Mouse (Mus musculus): ENCODE measurements at regions not wholly inside any gene's neighbourhood (a gene's known extent, or its start where the extent isn't known, plus 50 kb on each side); places are given as distances from the start of the nearest gene placed in this dataset.

DNA sequence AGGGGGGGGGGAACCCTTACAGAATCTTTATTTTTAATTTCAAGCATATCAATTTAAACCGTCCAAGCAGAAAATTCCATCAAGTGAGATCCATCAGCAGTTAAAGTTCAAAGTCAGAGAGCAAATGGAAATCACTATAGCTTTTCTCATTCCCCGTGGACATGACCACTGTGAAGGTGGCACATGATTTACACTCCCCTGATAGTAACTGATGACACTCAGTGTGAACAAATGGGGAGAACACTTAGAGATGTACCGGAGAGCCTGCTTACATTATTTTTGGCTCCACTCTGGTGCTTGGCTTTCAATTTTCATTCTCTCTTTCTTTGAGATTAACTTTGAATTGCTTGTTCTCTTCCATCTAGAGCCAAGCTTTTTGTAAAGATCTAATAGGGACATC is 140.0 kb downstream of the Gm11146 start:
- intact Hi-C loops (cut with DNase I) = no loop called here
- no peak for DNase-seq

DNA sequence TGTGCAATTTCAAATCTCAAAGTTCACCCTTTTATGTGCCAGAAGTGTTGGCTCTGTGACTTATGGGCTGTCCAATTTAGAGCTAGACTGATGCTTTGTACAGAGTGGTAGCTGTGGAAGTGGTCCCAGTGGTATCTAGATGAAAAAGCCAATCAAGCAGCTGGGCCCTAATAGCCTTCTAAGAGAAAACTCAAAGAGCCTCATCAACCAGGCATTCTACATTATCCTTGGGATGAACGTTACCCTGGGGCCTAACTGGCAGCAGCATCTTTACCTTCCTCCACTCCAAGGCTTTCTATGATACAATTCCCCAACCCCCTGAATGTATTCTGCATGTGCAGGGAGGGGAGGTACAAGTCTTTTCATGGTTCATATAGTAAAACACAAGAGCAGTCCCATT is 140.4 kb downstream of the Gm11146 start:
- intact Hi-C loops (cut with DNase I) = no loop called here
- no peak for DNase-seq

DNA sequence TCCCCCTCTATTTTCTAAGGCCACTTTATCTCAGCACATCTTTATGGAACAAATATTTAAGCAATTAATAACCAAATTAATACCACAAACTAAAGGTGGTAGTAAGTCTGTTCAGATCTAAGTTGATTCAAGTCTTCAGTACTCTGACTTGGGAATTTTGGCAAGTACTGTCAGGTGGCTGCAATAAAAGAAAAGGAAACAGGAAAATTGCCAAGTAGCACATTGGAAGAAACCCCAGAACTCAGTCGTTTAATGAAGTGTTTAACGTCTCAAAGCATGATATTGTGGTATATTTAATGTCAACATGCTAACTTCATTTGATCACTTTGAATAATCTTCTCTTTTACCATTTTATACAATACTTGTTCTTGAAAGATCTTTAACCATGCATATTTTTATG is 142.2 kb downstream of the Gm11146 start:
- intact Hi-C loops (cut with DNase I) = no loop called here
- no peak for DNase-seq

DNA sequence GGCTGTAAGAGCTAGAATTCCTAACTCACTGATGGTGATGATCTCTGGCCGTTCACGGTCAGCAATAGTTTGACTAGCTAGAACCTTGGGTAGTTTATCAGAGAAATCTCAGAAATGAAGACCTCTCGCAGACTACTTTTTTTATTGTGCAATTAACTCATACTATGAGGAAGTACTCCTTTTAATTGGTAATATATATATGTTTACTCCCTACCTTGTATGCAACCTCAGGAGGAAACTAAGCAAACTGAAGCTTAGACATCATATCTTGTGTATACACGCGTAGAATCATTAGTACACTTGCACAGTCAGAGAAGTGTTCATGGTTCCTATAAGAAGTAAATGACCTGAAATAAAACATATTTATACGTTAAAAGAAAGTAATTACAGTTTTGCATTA is 157.2 kb downstream of the Gm11146 start:
- DNase-seq = no peak
- intact Hi-C loops (cut with DNase I) = loop anchor here (2.0 to 5.0 kb wide), 5 partner anchors 117 to 713 kb away; no protein-coding TSS in a partner anchor

DNA sequence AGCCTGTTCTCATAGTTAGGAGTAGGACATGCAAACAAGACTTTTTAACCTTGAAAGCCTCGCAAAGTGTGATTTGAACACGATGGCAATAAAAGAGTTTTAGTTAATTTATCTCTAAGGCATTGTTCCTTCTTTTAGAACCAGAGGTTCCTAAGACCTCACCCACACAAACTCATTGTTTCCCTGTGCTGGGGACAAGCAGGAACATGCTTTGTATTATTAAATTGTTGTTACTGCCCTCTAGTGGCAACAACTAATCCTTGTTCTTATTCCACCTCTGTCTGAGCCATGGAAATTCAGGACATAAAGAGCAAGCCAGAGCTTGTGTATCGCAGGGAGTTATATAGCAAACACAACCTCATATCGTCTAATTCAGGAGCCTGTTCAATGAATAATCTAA is 157.9 kb downstream of the Gm11146 start:
- DNase-seq = peak; percentile 4 to 30
- intact Hi-C loops (cut with DNase I) = loop anchor here (2.0 to 5.0 kb wide), 5 partner anchors 117 to 713 kb away; no protein-coding TSS in a partner anchor

DNA sequence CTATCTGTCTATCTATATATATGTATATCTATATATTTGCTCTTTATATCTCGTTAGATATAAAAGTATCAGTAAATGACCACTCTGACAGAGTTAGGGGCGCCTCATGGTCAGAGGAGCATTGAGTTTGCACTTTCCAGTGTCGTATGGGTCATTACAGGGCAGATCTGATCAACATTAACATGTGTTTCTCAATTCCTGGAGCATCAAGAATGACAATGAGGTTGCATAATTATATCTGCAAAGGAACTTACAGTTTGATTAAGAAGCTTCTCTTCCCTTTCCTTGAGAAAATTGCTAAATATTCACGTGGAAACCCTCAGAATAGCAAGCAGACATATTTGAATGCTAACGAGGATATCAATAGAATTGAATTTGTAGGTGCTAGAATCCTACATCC is 158.6 kb downstream of the Gm11146 start:
- intact Hi-C loops (cut with DNase I) = loop anchor here (5.0 kb wide), 3 partner anchors 116 to 714 kb away; no protein-coding TSS in a partner anchor
- DNase-seq = no peak

GRCm38 (mm10) chr16:77442866-77443265 is 159.0 kb downstream of the Gm11146 start:
- intact Hi-C loops (cut with DNase I) = loop anchor here (5.0 kb wide), 3 partner anchors 116 to 714 kb away; no protein-coding TSS in a partner anchor
- DNase-seq = no peak

- DNase-seq = no peak
- intact Hi-C loops (cut with DNase I) = no loop called here
These were observed 170.5 kb downstream of the Gm11146 start for GRCm38 (mm10) chr16:77431345-77431744.

DNA sequence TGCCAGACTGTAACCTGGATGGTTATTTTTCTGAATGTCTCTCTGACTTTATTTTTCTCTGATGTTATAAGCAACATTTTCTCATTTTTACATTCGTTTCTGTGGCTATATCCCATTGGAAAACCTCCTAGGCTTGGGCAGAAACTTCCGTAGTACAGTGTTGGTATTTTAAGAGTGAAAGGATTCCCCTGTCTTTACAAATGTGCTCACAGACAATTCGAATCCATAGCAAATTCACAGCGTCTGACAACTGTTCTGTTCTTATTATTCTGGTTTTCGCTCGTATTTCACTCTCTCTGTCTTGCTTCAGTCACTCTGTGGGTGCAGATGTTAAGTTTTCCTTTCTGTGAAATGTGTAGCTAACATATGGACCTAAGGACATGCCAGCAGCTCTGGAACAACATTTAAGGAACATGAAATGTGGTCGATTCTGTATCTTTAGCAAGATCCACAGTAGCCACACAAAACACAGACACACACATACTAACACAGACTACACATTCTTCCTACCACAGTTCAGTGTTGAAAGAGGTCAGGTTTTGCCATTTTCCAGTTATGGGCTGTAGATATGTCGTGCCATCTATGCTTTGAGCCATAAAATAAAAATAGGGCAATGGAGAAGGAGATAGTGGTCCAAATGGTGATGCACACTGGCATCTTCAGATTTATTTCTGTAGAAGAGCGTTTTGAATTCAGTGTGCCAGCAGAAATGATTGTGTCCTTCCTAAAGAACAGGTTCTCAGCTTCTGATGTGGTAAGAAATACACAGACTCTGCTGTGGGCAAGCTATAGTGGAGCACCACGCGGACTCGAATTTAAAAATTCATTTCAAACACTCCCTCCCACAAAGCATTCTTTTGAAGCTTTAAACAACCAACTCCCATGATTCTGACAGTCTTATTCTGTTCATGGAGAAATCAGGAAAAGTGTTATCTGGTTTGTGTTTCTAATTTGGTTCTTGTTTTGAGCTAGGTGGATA is 179.2 kb downstream of the Gm11146 start:
- intact Hi-C loops (cut with DNase I) = loop anchor here (5.0 kb wide), 1 partner anchor 90 kb away; no protein-coding TSS in a partner anchor
- DNase-seq = no peak

GRCm38 (mm10) chr16:77421591-77422024 is 180.3 kb downstream of the Gm11146 start:
- peak; percentile 9 to 16 for DNase-seq
- intact Hi-C loops (cut with DNase I) = loop anchor here (5.0 kb wide), 1 partner anchor 89 kb away; no protein-coding TSS in a partner anchor

- intact Hi-C loops (cut with DNase I) = loop anchor here (5.0 kb wide), 1 partner anchor 89 kb away; no protein-coding TSS in a partner anchor
- no peak for DNase-seq
These were observed 180.9 kb downstream of the Gm11146 start for GRCm38 (mm10) chr16:77421001-77421400.

DNA sequence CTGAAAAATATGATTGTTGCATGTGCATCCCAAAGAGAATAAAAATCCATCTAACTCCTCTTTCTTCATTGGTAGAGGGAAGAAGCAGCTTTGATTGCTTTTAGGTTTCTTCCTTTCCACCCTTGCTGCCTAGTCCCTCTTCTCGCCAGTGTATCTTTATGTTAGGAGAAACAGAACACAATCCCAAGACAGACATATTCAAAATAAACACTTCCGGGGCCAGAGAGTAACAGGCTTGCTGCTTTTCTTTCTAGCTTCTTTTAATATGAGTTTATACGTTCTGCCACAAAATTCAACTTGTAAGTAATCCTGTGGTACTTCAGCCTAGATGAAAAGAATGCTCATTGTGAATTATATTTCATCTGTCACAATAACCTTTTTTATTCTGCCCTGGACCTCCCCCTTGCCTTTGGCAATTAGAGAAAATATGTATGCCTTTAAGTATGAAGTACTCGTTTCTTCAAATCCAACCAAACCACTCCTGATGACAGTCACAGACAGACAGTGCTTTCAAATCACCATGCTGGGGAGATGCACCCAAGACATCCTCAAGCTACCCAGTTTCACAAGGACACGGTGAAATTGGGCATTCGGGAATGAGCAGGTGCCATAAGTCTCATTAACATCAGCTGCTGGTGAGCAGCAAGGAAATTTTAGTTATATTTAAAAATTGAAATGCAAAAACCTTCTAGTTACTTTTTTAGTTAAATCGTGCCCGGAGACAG is 181.6 kb downstream of the Gm11146 start:
- intact Hi-C loops (cut with DNase I) = loop anchor here (5.0 kb wide), 1 partner anchor 88 kb away; no protein-coding TSS in a partner anchor
- DNase-seq = no peak

DNA sequence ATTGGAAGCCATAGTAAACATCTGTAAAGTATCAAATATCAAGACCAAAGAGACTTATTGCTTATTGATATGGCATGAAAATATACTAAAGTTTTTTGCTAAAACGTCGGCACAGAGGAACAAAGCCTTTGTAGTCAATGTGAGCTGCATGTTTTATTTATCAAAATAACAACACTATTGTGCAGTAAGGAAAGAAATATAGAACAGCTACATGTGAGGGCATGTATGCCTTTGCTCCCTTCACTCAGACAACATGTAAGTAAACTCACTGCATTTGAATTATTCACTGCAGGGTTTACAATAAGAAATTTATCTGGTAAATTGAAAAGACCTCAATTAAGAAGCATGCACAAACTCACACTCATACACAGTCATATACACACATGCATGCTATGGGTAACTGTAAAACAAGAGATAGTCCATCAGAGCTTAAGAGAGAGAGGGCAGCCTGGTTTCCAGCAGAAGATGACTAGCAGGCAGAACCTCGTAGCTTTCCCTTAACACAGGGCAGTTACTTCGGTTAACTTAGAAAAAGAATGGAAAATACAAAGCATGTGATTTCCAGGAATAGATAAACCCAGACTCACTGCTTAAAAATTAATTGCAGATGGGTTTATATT is 182.7 kb downstream of the Gm11146 start:
- no peak for DNase-seq
- intact Hi-C loops (cut with DNase I) = no loop called here

- DNase-seq = no peak
- intact Hi-C loops (cut with DNase I) = no loop called here
These were observed 183.4 kb downstream of the Gm11146 start for GRCm38 (mm10) chr16:77418486-77418885.

DNA sequence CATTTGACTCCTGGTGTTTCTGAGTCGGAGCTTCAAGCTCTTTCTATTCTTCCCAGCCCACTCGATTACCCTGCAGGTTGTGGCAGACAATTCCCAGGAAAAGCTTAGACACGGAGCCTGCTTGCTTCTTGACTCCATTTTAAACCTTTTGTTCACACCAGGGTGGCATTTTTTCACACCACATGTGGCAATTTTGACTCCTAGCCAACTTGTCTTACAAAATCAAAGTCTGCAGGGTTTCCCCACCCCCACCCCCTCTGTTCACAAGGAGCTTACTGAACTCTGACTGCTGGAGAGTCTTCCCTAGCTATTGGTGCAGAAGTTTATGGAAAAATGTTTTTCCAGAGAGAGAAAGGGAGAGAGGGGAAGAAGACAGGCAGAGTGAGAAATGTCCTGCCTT is 184.1 kb downstream of the Gm11146 start:
- intact Hi-C loops (cut with DNase I) = no loop called here
- DNase-seq = peak in 1 of 2 experiments; percentile 21

DNA sequence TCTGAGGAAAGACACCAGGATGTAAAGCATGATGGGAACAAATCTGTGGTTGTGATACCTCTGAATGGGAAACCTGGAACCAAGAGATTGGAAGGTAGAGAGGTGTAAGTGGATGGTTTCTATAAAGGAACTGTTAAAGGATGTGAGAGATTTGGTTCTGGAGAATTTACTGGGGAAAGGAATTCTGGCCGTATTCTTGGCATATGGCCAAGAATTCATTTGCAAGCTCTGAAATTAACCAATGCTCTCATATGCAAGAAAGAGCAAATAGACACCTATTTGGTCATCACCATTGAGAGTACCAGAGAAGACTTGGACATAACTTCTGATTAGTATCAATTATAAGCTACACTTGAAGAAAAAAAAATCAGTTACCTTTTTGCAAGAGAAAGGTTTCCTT is 187.3 kb downstream of the Gm11146 start:
- intact Hi-C loops (cut with DNase I) = no loop called here

DNA sequence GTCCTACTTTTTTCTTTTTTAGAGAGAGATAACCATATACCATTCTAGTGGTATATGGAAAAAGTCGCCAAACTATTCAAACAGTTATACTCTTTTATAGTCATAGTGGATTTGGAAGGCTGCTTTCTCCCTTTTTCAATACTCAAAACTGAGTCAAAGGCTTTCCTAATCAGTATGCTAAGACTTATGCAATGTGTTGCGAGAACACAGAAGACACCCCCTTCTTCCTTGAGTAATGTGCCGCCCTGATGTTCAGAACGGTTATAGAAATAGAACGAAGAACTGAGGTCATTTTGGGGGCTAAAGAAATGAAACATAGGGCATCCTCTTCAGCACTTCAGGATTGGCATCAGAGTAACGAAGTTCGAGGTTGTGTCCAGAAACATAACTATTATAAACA is 192.7 kb downstream of the Gm11146 start:
- DNase-seq = no peak
- intact Hi-C loops (cut with DNase I) = no loop called here

More for the DNA sequence above, 187.3 kb downstream of the Gm11146 start:
- no peak for DNase-seq

GRCm38 (mm10) chr16:77406999-77407398 is 194.9 kb downstream of the Gm11146 start:
- DNase-seq = no peak
- intact Hi-C loops (cut with DNase I) = no loop called here

DNA sequence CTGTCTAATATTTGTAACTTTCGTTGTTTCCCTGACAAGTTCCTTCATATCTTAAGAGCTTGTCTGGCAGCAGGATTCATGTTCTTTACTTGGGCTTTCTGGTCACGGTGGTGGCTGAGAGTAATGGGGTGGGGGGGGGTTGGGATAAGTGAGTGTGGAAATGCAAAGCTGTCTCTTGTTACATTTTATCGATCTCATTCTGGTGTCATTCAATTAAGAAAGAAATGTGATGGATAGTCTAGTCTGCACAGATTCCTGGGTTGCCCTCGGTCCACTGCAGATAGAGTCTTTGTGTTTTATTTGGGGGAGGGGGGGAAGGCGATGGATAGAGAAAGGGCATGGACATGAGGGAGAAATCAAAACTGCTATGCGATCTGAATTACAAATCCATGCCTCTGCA is 196.0 kb downstream of the Gm11146 start:
- no peak for DNase-seq
- intact Hi-C loops (cut with DNase I) = no loop called here

DNA sequence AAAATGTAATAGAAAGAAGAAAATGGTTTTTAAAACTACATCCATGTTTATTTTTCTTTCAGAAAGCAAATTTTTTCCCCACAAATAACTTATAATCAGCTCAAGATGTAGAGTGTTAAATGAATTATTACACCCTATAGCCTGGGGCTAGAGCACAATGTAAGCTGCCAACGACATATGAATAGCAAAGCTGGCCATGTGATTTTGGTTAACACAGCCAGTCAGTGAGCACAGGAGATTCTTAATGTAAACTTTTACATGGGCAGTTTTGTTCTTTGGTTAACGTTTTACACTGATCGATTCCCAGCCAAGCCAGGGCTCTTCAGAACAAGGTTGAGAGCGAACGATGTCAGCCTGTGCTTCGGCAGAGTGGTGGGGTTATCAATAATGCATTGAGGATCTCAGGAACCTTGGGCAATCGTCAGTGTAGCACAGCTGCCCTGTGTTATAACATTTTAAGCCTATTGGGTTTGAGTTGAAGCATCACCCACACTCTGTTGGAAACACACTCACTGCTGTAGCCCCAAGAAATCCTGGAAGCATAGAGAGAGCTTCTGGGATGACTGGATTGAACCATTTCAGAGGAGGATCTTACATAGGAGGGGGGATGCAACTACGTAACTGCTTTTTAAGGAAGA is 196.6 kb downstream of the Gm11146 start:
- intact Hi-C loops (cut with DNase I) = no loop called here

More for the DNA sequence above, 196.6 kb downstream of the Gm11146 start:
- no peak for DNase-seq
